Mouse (Mus musculus): Measurements from ENCODE around the gene Prune2. TPM values are rescaled to one million over a fixed set of nuclear protein-coding genes. Genes with fewer than 3 reads are reported as not detected.

The Prune2 gene
- total RNA-seq, 2 experiments from 2014 or later = 38.0 to 48.5 TPM

DNA sequence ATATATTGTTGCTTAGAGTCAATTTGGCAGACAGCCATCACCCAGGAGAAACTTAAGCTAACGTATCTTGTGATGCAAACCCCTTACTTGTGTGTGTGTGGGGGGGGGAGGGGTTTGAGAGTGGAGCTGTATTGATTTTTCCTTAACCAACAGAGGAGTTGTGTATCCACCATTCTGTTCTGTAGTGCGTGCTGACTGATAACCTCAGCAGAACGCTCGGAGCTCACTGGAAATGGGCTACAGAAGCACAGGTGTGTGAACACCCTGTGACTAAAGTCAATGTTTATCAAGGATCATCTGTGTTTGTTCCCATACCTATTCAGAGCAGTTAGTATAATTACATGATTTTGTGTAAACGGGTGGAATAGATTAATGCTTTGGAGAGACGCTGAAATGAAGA is 141.3 kb downstream of the Prune2 start:
- no peak for DNase-seq
- intact Hi-C loops (cut with DNase I) = no loop called here

DNA sequence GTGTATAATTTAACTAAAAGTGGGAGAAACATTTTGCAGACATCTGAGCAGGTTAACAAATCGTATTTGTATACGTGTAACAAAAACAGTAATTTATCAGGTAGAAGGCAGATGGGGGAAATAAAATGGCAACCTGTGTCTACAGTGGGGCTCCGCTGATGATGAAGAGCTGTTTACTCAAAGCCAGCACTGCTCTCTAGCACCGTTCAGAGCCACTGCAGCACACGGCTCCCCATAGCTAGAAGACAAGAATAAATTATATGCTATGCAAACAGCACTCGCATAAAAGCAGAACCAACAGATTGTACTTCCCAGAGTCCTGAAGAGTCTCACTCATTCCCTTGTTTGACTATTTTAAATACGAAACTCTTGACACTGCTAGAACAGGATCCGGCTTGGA is 152.9 kb downstream of the Prune2 start:
- intact Hi-C loops (cut with DNase I) = no loop called here
- DNase-seq = no peak

DNA sequence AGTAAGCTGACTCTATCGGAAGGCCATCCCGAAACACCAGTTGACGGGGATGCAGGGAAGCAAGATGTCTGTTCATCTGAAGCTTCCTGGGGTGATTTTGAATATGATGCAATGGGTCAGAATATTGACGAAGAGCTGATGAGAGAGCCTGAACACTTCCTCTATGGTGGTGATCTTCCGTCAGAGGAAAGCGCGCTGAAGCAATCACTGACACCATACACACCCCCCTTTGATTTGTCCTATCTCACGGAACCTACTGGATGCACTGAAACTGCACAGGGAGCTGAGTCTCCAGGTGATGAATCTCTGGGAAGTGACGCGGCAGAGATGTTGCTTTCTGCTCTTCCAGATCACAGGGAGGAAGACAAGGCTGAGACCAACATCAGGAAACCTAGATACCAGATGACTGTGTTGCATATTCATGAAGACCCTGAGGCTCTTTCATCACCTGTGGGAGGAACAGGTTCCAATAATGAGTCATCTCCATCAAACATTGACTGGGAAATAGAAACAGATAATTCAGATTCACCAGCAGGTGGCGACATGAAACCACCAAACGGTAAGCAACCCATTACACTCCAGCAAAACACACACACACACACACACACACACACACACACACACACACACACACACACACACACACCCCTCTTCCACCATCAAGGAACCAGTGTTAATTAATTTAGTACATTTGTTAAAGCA is 168.3 kb downstream of the Prune2 start:
- intact Hi-C loops (cut with DNase I) = loop anchor here (1.0 to 5.0 kb wide), 3 partner anchors 241 to 1423 kb away; no protein-coding TSS in a partner anchor
- DNase-seq = peak; percentile 46 to 57

DNA sequence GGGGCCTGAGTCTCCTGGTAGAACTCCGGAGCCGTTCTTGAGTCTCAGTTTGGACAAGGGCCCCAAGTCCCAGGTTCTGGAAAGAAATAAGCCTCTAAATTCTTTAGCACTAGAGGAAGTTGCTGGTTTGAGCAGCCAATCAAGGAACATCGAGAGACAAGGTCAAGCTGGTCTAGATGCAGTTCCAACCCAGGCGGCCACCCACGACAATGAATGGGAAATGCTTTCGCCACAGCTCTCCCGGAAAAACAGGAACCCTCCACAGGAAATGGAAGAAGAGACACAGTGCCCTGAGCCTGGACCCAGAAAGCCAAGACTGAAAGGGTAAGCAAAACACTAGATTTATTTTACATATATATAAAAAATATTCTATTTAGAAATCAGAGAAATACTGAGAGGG is 169.5 kb downstream of the Prune2 start:
- intact Hi-C loops (cut with DNase I) = loop anchor here (2.0 kb wide), 1 partner anchor 239 kb away; no protein-coding TSS in a partner anchor
- DNase-seq = no peak

DNA sequence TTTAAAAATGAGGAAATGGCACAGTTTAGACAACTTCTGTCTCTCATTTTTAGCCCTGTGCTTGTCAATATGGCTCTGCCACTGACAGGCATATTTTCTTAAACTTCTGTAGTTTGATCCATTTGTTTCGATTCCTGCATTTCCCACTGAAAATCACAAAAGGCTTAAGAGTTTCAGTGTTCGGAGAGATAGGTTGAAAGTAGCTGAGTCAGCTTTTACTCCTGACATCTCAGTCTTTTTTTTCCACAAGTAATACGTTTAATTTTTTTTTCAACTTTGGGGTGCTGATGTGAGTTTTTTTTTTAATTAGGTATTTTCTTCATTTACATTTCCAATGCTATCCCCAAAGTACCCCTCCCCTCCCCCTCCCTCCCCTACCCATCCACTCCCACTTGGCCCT is 174.6 kb downstream of the Prune2 start:
- no peak for DNase-seq
- intact Hi-C loops (cut with DNase I) = no loop called here

DNA sequence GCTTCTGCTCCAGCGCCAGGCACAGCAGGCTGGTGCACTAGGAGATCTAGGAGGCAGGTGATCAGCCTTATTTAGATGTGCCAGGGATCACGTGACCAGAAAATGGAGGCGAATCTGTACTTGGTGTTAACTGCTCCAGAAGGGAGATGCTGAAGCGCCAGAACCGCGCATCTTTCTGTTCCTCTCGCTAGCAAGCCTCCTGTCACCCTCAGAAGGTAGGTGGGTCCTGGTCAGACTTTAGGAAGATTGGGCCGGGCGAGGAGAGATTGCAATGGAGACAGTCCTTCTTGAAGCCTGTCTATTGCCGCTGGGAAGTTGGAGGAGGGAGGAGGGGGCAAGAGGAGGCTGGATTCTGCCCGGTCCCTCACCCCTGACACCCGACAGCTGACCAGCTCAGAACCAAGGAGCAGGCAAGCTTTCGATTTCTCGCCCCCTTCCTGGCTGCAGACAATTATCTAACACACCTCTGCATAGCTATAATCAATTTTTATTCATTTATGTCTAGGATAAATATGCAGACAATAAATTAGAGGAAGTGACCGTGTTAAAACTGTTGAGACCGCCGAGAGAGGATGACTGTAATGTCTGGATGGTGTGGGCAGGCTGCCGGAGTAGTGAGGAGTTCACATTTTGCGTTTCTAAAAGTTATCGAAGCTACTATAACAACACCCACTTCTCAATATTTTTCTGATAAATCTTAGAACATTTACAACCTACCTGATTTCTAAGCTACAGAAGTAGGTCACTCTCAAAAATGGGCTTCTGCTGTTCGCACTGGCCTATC is 181.0 kb downstream of the Prune2 start:
- intact Hi-C loops (cut with DNase I) = no loop called here
- no peak for DNase-seq

DNA sequence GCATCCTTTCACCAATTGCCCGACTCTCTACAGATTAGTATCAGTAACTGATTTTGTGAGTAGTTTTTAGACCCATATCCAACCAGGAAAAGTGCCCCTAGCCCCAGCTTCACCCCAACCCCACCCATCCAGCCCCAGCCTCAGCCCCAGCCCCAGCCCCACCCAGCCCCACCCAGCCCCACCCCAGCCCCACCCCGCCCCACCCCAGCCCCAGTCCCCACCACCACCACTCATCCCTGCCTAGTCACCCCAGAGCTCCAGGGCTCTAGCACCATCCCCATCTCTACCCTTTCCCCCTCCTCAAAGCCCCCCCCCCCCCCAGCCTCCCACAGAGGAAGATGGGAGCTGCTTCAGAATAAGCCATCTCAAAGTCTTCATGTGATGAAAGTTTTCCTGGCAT is 181.7 kb downstream of the Prune2 start:
- DNase-seq = no peak
- intact Hi-C loops (cut with DNase I) = no loop called here

DNA sequence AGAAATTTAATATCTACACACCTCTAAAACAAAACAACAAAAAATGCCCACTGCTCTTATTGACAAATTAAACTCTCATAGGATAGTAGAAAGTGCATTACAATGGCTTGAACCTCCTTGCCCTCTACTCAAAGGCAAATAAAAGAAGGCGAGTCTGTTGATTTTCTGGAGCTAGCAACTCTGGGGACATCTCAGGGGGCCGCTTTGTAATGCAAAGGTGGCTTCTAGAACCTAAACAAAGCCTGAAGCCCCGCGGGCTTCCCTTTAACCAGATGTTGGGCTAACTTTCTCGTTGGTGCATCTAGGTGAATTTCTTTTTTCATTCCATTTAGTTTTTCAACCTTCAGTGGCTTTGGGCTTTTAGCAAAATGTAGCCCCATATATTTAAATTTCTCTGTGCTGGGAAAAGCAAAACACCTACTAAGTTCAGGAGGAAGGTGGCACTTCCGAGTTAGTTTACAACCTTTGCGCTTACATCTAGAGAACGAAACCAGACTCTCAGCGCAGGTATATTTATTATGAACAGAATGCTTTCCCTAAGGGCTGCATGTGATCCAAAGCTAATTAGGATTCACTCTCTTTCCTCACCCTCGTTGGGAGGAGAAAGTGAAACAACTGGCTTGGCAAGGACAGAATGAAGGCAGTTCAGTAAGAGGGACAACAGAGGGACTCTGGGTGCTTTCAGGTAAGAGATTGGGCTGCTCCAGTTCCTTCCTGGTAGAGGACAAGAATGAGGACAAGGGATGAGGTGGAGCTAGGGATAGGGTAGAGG is 182.4 kb downstream of the Prune2 start:
- no peak for DNase-seq
- intact Hi-C loops (cut with DNase I) = no loop called here

DNA sequence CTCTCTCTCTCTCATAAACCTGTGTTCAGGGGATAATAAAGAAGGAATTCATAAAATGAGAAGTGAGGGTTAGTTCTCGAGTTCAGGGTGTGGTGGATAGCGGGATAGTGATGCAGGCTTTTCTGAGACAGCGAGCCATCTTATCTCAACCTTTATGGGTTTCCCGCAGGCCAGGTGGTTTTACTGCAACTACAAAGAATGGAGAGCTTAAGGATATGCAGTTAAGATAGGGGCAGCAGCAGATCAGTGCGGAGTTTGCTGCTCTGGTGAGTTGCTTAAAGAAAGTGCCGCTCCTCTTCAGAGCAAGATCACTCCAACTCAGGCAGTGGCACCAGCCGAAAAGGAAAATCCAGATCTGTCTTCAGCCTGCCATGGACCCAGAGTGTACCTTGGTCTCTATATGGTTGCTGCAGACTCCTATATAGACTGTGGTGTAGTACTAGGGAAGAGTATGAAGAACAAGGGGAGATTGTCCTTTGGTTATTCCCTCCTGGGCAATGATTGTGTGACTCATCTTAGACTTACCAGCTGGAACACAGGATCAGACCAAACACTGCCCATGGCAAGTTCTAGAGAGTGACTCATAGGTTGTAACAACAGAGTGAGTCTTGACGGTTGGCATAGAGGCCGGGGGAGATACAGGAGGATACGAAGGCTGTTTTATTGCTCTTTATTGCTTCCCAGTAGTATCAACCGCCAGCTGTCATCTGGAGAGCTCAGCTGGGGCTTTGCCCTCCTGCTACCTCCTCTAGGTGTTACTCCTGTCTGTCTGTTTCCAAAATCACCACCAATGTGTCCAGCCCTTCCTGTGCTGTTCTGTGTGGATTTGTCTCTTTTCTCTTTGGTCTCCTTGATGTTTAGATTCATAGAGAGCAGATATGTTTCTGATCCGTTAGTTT is 184.3 kb downstream of the Prune2 start:
- intact Hi-C loops (cut with DNase I) = no loop called here
- no peak for DNase-seq

DNA sequence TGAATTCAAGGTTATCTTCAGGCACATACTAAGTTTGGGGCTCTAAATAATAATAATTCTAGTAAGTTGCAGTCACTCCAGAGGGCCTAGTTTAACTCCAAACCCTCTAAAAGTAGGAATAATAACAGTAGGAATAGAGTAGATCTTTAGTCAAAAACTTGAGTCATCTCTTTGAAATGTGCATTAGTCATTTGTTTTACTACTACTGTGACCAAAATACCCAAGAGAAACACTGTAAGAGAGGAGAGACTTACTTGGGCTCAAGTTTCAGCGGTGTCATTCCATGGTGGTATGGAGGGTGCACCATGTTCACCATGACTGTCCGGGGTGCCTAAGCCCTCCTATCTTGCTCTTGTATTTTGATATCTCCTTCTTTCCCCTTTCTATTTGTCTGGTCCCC is 187.3 kb downstream of the Prune2 start:
- intact Hi-C loops (cut with DNase I) = no loop called here
- no peak for DNase-seq

DNA sequence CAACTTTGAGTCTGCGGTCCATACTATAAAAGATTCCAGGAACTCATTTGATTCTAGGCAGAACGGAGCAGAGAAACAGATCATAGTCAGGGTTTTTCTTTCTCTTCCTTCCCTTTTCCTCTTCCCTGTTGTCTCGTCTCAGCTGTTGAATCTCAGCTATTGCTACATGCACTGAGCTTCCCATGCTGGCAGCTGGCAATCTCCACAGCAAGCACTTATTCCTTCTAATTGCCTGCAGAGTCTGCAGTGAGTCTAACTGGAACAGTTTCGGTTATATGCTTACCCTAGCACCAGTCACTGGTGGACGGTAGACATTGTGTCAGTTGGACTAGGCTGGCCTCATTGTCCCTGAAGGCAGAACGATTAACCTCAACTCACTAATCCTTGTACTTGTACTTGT is 188.3 kb downstream of the Prune2 start:
- intact Hi-C loops (cut with DNase I) = no loop called here
- no peak for DNase-seq

DNA sequence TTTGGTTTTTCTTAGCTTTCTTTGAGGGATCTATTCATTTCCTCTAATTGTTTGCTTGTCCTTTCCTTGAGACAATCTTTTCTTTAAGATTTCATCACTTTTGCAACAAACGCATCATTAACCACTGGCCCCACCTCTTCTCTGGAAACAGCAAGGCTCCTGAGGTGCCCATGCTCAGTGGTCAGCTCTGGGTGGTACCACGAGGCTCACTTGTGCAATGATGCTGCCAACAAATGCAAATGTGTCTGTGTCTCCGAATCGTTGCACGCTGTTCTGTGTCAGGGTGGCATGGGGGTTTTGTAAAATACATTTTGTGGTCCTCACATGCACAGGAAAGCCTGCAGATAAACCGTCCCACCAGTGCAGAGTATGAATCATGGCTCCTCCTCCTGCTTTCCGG is 194.1 kb downstream of the Prune2 start:
- no peak for DNase-seq
- intact Hi-C loops (cut with DNase I) = no loop called here

DNA sequence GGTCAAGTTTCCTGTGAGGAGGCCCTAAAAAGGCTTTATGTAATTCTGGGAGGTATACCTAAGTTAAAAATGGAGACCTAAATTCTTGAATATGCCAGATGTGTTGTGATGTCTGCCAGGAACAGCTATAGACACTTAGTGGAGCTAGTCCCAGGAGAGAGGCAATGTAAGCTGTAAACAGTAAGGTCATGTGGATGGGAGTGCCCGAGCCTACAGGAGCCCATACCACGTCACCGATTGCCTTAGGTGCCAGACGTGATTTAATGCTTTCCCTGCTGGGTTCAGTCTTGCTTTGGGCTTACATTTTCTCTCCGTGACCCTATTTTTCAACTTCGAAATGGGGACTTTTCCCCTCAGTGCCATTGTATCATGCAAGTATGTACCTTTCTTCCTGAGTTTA is 195.9 kb downstream of the Prune2 start:
- no peak for DNase-seq
- intact Hi-C loops (cut with DNase I) = no loop called here

DNA sequence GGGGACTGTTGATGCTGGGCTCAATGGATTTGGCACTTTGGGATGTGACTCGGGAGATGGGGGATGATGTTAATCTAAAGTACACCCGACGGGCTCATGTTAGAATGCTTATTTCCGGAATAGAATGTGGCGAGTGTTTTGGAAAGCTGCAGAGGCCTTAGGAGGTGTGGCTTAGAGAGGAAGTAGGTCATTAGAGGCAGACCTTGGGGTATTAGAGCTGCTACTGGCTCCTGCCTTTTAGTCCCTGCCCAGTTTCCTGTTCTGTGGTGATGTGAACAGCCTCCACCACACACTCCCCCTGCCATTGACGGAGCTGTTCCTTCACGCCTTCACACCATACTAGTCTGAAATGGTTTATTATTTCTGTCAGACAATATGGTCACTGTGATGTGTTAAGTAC is 196.5 kb downstream of the Prune2 start:
- no peak for DNase-seq
- intact Hi-C loops (cut with DNase I) = no loop called here

DNA sequence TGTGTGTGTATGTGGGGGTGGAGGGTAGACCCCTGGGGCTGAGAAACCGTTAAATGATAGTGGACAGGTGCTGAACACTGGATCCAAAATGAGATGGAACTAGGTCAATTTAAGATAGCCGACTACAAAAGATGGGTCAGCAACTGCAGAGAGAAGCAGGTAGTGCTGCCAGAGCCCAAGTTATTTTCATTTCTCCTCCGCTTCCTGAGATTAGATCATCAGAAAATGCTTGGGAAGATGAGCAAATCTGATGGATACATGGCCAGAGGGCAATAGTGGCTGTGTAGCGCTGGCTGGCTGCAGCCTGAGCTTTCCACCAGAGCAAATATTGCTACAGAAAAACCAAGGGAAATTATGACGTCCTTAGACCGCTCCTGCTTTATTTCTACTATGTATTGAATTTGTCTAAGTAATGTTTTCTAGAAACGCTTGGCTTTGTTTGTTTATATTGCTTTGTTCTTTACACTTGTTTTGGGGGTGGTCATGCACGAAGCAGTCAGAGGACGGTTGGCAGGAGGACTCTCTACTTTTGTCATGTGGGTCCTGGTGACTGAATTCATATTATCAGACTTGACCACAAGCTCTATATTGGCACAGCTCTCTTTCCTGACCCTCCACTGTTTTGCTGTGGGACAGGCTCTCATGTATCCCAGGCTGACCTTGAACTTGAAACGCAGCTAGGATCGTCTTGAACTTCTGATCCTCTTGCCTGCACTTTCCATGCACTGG is 198.2 kb downstream of the Prune2 start:
- intact Hi-C loops (cut with DNase I) = no loop called here
- no peak for DNase-seq

DNA sequence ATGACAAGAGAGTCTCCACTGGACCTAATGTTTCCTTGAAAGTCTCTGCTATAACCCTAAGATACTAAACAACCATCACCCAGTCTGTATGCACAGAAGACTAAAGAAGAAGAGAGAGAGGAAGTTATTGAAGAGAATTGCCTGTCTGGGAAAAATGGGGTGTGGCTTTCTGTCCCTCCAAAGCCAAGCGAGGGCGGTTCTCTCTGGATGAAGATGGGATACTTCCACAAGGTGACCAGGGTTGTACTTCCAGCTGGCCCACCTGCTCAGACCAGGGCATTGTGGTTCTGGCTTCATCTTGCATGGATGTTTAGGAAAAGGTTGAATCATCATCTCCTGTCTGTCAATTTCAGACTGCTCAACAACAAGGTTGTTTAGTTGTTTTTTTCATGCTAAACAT is 199.3 kb downstream of the Prune2 start:
- DNase-seq = no peak
- intact Hi-C loops (cut with DNase I) = no loop called here

DNA sequence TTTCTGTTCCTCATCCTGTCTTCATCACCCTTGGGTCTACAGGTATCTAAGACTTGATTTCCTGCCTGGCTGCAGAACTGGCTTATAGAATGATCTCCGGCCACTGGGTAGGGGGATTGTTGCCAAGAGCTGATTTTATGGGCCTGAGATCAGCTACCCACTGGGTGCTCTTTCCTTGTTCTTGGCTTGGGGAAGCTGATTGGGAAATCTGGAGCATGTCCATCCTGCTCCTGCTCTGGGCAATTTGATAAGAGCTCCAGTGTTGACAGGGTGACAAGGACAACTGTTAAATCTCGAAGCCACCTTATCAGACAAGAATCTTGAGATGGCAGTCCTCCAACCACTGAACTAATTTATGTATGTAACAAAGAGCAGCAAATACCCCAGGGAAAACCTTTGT is 203.8 kb downstream of the Prune2 start:
- intact Hi-C loops (cut with DNase I) = no loop called here
- peak in 1 of 2 experiments; percentile 15 for DNase-seq

DNA sequence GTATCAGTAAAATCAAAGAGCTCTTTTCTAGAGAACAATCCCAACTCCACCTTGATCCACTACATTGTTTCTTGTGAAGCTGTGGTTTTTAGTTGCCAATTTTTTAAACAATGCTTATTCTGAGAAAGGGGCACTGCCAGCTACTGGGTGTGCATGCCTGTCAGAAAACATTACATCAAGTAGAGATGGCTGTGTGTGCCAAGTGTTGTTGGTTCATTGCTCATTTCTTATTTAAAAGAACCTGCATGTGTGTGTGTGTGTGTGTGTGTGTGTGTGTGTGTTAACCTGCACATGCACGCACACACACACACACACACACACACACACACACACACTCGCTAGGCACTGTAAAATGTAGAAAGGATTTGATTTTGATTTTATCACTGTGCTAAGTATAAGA is 204.3 kb downstream of the Prune2 start:
- DNase-seq = no peak
- intact Hi-C loops (cut with DNase I) = no loop called here

DNA sequence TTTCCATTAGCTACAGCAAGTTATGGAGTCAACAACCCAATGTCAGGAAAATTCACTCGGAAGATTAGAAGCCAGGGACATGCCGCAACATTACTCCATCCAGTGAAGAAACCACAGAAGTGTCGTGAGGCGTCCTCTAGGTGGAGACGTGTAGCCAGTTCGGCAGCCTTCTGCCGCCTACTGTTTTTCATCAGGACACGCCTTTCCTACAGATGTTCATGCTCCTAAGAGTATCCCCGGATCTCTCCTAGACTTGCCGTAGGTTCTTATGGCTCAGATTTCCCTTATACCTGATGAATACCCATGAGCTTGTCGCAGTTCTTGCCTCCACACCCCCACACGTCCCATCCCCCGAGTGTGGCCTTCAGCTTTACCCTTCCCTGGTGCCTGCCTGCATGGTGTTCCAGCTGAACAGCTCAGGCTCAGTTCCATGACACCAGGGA is 207.6 kb downstream of the Prune2 start:
- DNase-seq = peak; percentile 52 to 55
- intact Hi-C loops (cut with DNase I) = loop anchor here (2.0 kb wide), 1 partner anchor 201 kb away; no protein-coding TSS in a partner anchor

DNA sequence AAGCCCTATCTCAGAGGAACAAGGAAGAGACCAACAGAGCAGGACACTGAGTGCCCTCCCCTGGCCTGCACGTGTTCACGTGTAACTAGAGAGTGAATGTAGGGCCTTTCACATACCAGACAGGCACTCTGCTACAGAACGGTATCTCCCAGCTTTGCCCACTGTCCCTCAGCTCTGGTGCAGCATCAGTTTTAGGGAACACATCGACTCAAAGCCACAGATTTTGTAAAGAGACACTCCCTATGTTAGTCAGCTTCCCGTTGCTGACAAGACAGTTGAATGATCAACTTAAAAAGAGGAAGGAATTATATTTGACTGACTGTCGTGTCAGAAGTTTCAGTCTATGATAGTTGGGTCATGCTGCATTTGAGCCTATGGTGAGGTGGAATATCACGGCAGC is 210.4 kb downstream of the Prune2 start:
- intact Hi-C loops (cut with DNase I) = no loop called here
- peak in 1 of 2 experiments; percentile 9 for DNase-seq
